Mouse (Mus musculus) liver, postnatal 0 days (tissue): Measurements from ENCODE around the gene Hist1h4c.

Source experiments
- CTCF ChIP-seq: sonication (generic); IDR thresholded peaks from 2 replicates; pipeline ENCODE4 v1.5.1; 2016; ENCODE audit warnings: antibody characterized with exemption, low read depth
- EP300 ChIP-seq: IDR thresholded peaks from 2 replicates; pipeline ENCODE4 v1.6.1; 2016; ENCODE audit warnings: antibody characterized with exemption, low read depth, mild to moderate bottlenecking

DNA sequence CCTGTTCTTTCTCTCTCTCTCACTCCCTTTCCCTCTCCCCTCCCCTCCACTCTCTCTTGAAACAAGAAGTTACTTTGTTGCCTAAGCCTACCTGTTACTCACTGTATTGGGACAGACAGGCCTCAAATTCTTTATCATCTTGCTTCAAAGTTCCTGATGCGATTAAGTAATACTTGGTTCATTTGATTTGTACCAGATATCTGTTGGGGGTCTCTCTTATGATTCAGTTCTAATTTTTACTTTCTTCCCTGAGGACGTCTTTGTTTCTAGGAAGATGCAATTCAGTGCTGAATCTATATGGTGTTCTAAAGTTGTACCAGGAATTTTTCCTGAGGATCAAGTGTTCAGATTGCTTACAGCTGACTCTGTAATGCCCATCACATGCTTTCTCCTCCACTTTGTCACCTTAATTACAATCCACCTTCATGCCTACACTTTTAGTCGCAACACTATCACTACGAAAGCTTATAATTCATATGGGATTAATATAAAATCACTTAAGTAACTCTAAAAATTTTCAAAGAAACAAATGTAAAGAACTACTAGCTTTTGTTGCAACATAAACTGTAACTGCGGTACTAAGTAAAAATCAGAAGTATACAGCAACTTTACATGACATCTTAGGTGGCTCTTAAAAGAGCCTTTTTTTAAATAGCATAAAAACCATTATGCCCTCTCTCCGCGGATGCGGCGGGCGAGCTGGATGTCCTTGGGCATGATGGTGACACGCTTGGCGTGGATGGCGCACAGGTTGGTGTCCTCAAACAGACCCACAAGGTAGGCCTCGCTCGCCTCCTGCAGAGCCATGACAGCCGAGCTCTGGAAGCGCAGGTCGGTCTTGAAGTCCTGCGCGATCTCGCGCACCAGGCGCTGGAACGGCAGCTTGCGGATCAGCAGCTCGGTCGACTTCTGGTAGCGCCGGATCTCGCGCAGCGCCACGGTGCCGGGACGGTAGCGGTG lies 46.4 kb upstream of the Hist1h4c start:
- TF ChIP-seq CTCF (no peak), EP300 (peak; percentile 10; the same call in 1 of the 2 replicates)
